Mouse (Mus musculus) brown adipose tissue, adult 24 weeks (tissue): ENCODE results near the gene Rnf183. TPM values are rescaled to one million over a fixed set of nuclear protein-coding genes. Genes with fewer than 3 reads are reported as not detected.
"Not testable (repeated sequence)": the region's sequence is repeated elsewhere in the genome, so short reads cannot be mapped to it uniquely, and the experiment has no call there.

Source experiments
- H3K27ac ChIP-seq: fragments of 200-500 bp; replicated peaks from 2 replicates; pipeline ENCODE4 v1.5.1; 2012; ENCODE audit warnings: low read depth, mild to moderate bottlenecking, low read length
- H3K4me1 ChIP-seq: fragments of 200-500 bp; 2 replicates; pipeline ENCODE4 v1.6.1; 2012; ENCODE audit warnings: low read length, mixed read lengths; ENCODE audit not compliant: control insufficient read depth, insufficient read depth, insufficient read length
- H3K4me3 ChIP-seq: fragments of 200-500 bp; 2 replicates; pipeline ENCODE4 v1.5.1; 2012; ENCODE audit warnings: low read depth, mild to moderate bottlenecking, low read length, moderate library complexity; ENCODE audit not compliant: insufficient read depth
- polyA plus RNA-seq: library from polyadenylated mRNA; stranded (reverse); fragments of >200 nt; gene quantifications from 2 replicates; pipeline ENCODE4 v1.2.4, GENCODE M21; 2012; ENCODE audit not compliant: missing spikeins, insufficient read depth, insufficient read length

Gene Rnf183
- not detected in 2 replicates for polyA plus RNA-seq

GRCm38 (mm10) chr4:62435081-62435480 is at the start of gene Rnf183:
Gene Rnf183 (minus strand): TSS chr4:62435252.
- Histone ChIP-seq H3K4me1 (no peaks in the 10 kb centered on the region), H3K27ac (no peak within 1 kb of the TSS), H3K4me3 (no peak within 1 kb of the TSS)

DNA sequence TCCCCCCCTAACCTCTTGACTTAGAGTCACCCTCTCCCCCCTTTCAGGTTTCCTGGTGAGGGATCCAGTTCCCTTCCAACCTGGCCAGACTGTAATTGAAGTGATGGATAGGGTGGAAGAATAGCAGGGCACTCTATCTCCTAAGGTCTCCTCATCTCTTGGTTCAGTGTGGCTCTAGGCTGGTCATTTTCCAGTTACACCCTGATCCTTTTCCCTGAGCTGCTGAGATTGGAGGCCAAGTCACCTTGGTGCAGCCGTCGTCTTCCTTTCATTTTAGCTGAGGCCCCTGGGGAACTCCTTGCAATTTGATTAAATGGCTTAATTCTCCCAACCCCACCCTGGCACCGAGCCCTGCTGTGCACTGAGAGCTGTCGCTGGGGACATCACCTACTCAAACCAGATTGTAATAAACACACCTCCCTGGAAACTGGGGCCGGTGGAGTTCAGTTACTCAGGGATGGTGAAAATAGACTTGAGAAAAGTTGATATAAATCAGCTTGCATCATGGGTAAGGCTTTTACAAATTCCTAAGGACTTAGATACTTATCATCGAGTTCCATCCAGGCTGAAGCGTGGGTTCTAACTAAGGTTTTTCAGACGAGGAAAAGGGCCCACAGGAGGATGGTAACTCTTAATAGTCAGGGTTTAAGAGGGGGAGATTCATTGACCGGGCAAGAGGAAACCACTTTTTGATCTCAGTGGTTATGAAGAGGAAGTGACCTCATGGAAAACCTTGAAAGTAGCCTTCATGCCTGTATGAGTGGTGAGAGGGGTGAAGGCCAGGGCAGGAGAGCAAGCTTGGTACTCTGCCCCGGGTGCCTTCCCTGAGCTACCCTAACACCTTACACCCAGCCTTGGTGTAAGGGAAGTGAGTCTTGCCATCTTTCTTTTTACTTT is 45.9 kb upstream of the Rnf183 start:
- H3K4me1 ChIP-seq = no peaks in the 10 kb centered on the region
- no peak overlapping the region for H3K4me3 ChIP-seq
- H3K27ac ChIP-seq = no peak overlapping the region; the same call in 1 of the 2 replicates

DNA sequence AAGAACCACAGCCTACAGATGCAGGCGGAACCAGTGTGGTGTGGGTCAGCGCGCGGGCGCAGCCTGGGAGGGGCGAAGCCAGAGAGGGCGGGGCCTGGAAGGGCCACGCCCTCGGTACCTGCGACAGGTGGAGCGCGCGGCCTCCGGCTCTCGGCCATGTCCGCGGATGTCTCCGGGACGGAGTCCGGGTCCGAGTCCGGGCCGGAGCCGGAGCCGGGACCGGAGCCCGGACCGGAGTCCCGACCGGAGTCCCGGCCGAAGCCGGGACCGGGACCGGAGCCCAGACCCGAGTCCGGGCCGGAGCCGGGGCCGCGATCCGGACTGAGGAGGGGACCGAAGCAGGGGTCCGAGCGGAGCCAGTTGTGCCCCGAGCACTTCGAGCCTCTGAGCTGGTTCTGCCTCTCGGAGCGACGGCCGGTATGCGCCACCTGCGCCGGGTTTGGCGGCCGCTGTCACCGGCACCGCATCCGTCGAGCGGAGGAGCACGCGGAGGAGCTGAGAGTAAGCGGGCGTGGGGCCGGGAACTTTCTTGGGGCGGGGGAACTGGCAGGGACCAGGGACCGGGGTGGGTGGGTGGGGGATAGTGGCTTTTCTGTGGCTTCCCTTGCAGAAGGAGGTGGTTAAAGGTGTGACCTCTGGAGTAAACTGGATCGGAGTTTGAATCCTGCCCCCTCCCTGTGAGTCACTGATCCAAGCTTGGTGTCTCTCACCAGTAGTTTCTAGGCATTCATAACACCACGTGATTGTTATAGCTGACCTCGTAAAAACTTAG is 45.1 kb upstream of the Rnf183 start, which contains the start of gene Bspry:
Gene Bspry, plus strand, starts transcription at position 117 of the 772 bp plus-strand sequence.
- Histone ChIP-seq H3K4me1 (no peaks in the 10 kb centered on the region), H3K4me3 (peak within 1 kb of the TSS; percentile 54), H3K27ac (no peak within 1 kb of the TSS; the same call in 1 of the 2 replicates)

GRCm38 (mm10) chr4:62479593-62479936 is 44.5 kb upstream of the Rnf183 start:
- not testable (repeated sequence) for H3K27ac ChIP-seq, H3K4me1 ChIP-seq
- H3K4me3 ChIP-seq = peak overlapping the region; percentile 54

- Histone ChIP-seq H3K27ac (no peak overlapping the region), H3K4me1 (no peaks in the 10 kb centered on the region), H3K4me3 (no peak overlapping the region)
Measured at GRCm38 (mm10) chr4:62477542-62478244, 42.6 kb upstream of the Rnf183 start.

- Histone ChIP-seq H3K27ac (no peak overlapping the region), H3K4me3 (no peak overlapping the region), H3K4me1 (no peaks in the 10 kb centered on the region)
Measured at GRCm38 (mm10) chr4:62475793-62476192, 40.7 kb upstream of the Rnf183 start.

- no peak overlapping the region for H3K4me3 ChIP-seq
- no peaks in the 10 kb centered on the region for H3K4me1 ChIP-seq
- no peak overlapping the region for H3K27ac ChIP-seq
Measured at GRCm38 (mm10) chr4:62475131-62475530, 40.1 kb upstream of the Rnf183 start.

GRCm38 (mm10) chr4:62472071-62472470 is 37.0 kb upstream of the Rnf183 start:
- no peaks in the 10 kb centered on the region for H3K4me1 ChIP-seq
- no peak overlapping the region for H3K4me3 ChIP-seq
- H3K27ac ChIP-seq = no peak overlapping the region

- Histone ChIP-seq H3K4me1 (no peaks in the 10 kb centered on the region), H3K27ac (no peak within 1 kb of the TSS), H3K4me3 (peak within 1 kb of the TSS; percentile 63)
Measured at GRCm38 (mm10) chr4:62470598-62471051, 35.6 kb upstream of the Rnf183 start, which contains the start of gene Wdr31. Gene Wdr31 (minus strand): TSS chr4:62470896.

DNA sequence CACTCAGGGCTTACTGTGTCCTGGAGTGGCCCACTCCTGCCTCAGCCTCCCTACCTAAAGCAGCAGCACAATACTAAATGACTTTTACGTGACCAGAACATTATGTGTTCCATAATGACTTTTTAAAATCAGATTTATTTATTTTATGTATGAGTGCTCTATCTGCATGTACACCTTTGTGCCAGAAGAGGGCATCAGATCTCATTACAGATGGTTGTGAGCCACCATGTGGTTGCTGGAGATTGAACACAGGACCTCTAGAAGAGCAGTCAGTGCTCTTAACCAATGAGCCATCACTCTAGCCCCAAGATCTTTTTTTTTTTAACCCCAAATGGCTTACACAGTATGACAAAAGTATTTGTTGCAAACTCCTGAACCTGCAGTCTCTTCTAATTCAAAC is 33.1 kb upstream of the Rnf183 start:
- no peaks in the 10 kb centered on the region for H3K4me1 ChIP-seq
- no peak overlapping the region for H3K4me3 ChIP-seq
- H3K27ac ChIP-seq = no peak overlapping the region

DNA sequence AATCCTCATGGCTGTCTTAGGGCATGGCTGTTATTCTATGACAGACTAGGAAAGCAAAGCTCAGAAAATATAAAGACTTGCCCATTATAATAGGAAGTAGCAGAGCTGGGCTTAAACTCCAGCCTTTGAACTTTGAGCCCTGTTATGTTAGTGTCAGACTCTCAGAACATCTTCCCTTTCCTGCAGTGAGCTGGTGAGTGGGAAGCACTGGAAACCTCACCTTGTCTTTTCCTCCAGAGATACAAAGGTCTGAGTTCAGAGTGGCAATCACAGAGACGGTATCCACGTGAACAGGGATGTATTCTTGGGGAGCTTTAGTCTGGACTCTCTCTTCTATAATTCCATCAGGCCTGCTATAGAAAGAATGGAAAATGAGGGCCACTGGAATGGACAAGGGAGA is 28.1 kb upstream of the Rnf183 start:
- no peak overlapping the region for H3K4me3 ChIP-seq
- no peak overlapping the region for H3K27ac ChIP-seq
- no peaks in the 10 kb centered on the region for H3K4me1 ChIP-seq

GRCm38 (mm10) chr4:62460348-62460747 is 25.3 kb upstream of the Rnf183 start:
- Histone ChIP-seq H3K4me3 (no peak overlapping the region), H3K4me1 (no peaks in the 10 kb centered on the region), H3K27ac (no peak overlapping the region)

GRCm38 (mm10) chr4:62459081-62459480 is 24.0 kb upstream of the Rnf183 start:
- H3K27ac ChIP-seq = no peak overlapping the region

DNA sequence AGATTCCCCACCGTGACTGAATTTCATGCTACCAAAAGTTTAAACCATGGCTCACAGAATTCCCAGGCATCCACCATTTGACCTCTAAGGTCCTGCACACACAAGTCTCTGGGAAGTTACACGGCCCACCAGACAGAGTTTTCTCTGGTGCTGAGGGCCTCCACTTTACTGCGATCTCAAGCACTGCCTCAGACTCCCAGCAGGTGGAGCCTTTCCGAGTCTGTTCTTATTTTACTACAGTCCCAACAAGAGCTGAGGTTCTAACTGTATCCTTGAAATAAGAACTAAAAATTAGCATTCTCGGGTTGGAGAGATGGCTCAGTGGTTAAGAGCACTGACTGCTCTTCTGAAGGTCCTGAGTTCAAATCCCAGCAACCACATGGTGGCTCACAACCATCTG is 19.9 kb upstream of the Rnf183 start:
- Histone ChIP-seq H3K4me3 (no peak overlapping the region), H3K27ac (no peak overlapping the region), H3K4me1 (no peaks in the 10 kb centered on the region)

More at GRCm38 (mm10) chr4:62459081-62459480, 24.0 kb upstream of the Rnf183 start:
- Histone ChIP-seq H3K4me3 (no peak overlapping the region), H3K4me1 (no peaks in the 10 kb centered on the region)

- H3K4me1 ChIP-seq = no peaks in the 10 kb centered on the region
- H3K27ac ChIP-seq = no peak overlapping the region
- H3K4me3 ChIP-seq = no peak overlapping the region
Measured at GRCm38 (mm10) chr4:62440986-62441385, 5.9 kb upstream of the Rnf183 start.
